Mouse (Mus musculus) erythroid progenitor cell, adult 5-6 weeks (primary cell): ENCODE measurements around the gene Btbd19. TPM values are rescaled to one million over a fixed set of nuclear protein-coding genes. Genes with fewer than 3 reads are reported as not detected.

Source experiments
- ATAC-seq: replicated peaks from 2 replicates; pipeline ENCODE4 v1.8.0; 2016; ENCODE audit warnings: moderate number of reproducible peaks, mild to moderate bottlenecking, moderate TSS enrichment, inconsistent platforms; ENCODE audit not compliant: poor library complexity, low FRiP score, severe bottlenecking
- total RNA-seq, 2 experiments: library from RNA; stranded (forward) in 1 of 2; stranded (reverse) in 1 of 2; fragments of 150-400 nt in 1 of 2; fragments of 186-747, 209-891 nt in 1 of 2; gene quantifications; 2 replicates each; pipeline versions ENCODE4 v1.2.3 to v1.2.4; 2015 to 2017; ENCODE audit warnings: low replicate concordance in 2 of 2

The Btbd19 gene
- total RNA-seq, 2 experiments from 2014 or later: 5.1 TPM; not detected in 1

GRCm38 (mm10) chr4:117138295-117139216 is 13.0 kb upstream of the Btbd19 start:
- no peak for ATAC-seq

DNA sequence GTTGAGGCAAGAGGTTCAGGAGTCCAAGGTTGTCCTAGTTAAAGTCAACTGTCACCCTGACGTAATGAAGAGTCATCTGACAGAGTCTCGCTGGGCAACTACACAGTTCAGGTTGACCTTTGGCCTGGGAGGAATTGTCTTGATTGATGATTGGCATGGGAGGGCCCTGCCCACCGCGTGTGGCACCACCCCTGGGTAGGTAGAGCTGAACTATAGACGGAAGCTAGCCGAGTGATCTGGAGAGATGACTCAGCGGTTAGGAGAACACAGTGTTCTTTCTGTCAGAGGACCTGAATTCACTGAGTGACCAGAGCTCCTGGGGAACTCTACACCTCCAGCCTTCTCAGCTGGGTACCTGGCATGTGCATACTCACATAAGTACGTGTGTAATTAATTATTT is 10.5 kb upstream of the Btbd19 start:
- ATAC-seq: 0 out of 2 replicates have a peak, but pooled peaks have one; percentile 44

GRCm38 (mm10) chr4:117134601-117134995 is 9.1 kb upstream of the Btbd19 start:
- ATAC-seq: no peak

DNA sequence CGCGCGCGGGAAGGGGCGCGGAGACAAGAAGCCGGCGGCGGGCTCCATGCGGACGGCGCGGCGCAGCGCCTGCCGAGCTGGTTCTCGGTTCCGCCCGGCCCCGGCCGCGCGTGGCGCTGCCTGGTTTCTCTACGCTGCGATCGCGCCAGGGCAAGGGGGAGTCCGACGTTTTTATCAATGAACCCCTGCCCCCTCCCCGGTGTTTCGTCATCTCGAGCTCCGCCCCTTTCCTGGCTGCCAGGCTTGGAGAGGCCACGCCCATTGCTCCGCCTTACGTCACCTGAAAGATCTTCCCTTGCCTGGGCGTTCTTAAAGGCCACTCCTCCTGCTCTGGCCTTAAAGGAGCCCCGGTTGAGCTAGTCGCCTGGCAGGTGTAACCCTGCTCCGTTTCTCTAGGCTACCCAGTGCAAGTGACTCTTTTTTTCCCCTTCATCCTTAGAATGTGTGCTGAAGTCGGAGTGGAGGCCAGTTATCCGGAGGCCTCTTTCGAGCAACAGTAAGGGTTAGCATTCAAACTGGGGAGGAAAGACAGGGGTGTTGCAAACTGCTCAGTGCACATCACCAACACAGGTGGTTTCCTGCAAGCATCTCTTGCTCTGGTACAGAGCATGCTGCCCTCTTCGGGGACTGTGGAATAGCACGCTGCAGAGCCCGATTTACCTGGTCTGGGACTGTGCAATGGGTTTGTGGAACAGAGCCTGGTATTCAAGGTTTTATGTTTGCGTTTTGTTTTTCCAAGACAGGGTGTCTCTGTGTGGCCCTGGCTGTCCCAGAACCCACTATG is 8.5 kb upstream of the Btbd19 start, which contains the start of gene Plk3:
Gene Plk3, minus strand, starts transcription at position 147 of the 784 bp plus-strand sequence.
- ATAC-seq: peak; percentile 92

DNA sequence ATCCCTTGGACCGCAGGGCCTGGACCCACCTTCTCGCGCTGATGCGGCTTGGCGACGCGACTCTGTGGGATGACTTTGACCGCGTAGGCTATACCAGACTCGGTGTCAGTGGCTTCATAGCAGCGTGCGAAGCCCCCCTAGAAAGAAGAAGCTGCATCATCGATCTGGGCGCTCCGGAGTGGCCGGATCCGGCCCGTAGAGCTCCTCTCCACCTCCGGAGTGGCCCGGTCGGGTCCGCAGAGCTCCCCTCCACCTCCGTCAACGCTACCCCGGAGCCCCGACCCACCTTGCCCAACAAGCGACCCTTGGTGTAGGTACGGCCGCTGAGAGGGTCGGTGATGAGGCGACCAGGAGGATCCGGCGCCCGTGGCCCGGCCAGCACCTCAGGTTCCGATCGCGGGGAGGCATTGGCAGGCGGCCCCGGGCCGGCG is 7.9 kb upstream of the Btbd19 start:
- ATAC-seq: no peak

- ATAC-seq: no peak
Observed at GRCm38 (mm10) chr4:117132794-117133143, 7.2 kb upstream of the Btbd19 start.

- ATAC-seq: no peak
Observed at GRCm38 (mm10) chr4:117131890-117132793, 6.6 kb upstream of the Btbd19 start.

DNA sequence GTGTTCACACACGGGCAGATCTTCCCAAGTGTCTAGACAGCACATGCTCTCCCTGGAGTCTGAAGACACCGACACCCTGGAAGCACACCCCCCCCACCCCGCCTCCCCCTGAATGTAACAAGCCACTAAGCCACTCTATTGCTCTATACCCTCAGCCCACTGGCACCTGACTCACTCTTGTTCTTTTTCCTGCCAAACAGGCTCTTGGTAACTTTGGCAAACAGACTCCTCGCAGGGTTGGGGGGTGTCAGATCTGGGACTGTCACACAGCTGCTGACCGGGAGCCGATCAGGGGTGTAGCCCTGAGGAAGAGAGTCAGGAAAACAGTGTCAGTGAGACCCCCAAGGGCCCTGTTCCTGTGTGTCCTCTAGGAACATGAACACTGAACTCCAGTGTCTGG is 5.7 kb upstream of the Btbd19 start:
- no peak for ATAC-seq

GRCm38 (mm10) chr4:117130790-117131189 is 5.3 kb upstream of the Btbd19 start:
- no peak for ATAC-seq

DNA sequence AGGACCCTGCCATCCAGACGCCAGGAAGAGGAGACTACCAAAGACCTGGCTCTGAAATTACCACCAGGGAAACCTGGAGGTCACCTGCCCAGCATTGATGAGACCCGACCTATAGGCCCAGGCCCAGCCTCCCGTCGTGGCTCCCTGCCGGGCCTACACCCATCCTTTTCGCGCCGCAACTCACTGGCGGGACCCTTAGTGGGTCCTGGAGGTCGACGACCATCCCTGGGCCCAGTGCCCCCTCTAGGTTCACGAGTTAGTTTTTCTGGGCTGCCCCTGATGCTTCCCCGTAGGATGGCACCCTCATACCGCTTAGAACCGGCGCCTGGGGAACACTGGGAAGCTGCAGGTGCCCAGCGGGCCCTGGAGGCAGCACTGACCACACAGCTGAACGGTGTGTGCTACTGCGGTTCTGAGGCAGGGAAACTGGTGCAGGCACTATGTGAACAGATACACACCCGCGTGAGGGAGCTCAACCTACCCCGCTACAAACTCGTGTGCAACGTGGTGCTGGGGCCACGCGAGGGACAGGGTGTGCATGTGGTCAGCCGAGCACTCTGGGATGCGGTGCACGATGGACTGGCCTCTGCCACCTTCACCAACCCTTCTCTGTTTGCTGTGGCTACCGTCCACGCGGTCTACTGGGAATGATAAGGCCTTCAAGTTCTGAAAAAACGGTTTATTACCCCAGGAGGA is 2.6 kb upstream of the Btbd19 start:
- ATAC-seq: no peak

DNA sequence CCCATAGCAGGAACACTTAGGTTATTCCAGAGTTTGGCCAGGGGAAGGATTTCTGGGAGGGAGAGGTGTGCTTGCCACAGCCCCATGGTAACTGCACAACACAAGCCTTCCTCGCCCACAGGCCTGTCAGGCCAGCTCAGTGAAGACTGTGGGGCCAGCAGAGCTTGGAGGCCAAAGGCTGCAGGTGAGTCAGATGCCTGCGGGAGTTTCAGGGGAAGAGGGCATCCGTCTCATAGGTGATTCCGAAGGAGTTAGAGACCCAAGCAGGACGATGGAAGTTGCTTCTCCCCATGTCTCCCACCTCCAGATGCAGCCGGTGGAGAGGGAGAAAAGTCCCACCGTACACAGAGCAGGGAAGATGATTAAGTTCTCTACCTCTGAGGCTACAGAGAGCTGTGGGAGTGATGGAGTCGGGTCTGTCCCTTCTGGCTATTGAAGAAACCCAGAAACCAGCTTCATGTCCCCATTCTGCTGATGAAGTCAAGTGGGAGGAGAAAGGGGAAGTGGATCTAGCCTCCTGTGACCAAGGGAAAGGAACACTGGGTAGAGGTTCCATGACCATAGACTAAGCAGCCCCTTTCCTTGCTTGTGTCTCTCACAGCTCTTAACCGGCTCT is 1.3 kb upstream of the Btbd19 start, which contains the start of gene Tctex1d4:
Gene Tctex1d4, plus strand, starts transcription at position 120 of the 616 bp plus-strand sequence.
- ATAC-seq: no peak

- no peak for ATAC-seq
Observed at GRCm38 (mm10) chr4:117125910-117126674, 567 bp upstream of the Btbd19 start.

DNA sequence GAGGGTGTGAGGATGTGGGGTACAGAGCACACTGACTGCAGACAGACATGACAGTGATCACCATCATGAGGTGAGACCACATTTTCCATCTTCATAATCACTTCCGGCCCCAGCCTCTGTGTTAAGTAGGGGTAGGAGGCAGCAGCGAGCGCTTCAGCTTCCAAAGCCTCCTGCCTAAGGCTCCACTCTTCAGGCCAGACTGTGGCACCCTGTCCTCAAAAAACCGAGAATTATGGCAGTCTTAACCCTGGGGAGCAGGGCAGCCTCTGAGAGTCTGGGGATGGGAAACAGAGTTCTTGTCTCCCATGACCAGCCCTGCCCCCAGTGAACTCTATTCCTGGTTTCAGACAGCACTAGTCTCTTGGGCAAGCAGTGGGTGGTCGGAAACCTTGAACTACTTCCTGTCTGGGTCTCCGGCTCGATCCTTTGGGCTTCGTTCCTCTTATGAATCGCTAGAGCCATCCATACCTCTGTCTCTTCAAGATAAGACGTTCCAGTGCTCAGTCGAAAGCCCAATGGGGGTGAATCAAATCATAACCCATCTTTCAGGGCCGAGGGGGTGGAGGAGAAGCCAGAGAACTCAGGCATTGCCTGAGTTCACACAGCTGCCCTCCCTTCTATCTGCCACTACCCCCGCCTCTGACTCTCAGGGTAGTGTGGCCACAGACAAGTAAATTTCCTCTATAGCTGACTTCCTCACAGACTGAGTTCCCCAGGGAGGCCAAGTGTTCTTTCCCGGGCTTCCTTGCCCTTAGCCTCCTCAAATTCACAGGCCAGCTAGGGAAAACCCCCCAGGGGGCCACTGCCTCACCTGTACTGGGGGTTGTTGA is 792 bp downstream of the Btbd19 start:
- no peak for ATAC-seq

DNA sequence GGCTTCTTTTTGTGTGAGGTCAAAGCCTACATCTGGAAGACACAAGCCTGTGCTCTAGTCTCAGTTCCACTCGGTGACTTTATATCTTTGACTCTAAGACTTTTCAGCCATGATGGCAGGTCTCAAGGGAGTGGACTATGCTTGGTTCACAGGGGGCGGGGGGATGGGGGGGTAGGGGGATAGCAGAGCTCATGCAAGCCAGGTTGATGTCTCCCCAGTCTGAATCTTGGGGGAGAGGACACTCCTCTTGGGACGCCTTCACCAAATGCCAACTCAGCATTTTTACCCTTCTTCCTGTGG is 1.4 kb downstream of the Btbd19 start:
- ATAC-seq: no peak

DNA sequence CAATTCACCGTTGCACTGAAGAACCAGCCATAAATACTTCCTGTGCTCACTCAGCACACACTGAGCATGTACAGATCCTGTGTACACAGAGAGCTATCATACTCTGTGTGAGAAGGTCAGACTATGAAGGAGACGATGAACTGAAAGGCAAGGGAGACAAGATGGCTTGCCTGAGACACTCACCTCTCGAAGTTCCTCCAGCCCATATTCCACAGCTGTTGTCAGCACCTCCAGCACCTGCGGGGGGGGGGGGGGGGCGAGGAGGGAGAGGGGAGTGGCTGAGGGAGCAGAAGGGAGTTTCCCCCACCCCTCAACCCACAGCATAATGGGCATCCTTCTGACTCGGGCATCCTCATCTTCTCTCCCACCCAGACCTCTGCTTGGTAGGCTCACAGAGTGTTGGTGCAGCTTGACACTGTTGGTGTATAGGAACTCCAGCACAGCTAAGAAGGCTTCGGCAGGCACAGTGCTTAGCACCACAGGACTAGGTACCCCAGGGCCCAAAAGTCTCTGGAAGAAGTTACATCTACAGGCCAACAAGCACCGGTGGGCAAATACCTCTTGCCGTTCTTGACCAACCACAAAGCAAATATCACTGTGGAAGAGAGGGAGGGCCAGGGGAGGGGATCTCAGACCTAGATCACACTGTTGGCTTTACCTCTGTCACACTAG is 1.8 kb downstream of the Btbd19 start:
- no peak for ATAC-seq

DNA sequence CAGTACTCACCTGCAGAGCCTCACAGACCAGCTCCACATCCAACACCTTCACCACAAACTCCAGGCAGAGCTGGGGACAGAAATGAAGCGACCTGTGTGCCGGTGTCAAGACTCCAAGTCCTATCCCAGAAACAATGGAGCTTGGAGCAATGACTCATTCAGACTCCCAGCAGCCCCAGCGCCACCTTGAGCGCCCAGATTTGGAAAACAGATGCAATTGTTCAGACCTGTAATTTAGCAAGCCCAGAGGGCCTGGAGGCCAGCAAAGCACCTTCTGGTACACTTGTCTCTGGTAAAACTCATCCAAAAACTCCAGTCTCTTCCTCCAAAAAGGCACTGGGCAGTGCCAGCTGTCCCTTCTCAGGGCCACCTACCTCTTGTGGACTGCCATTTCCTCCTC is 3.3 kb downstream of the Btbd19 start:
- no peak for ATAC-seq
